Mouse (Mus musculus): ENCODE measurements around the gene Fam227b.

The Fam227b gene

DNA sequence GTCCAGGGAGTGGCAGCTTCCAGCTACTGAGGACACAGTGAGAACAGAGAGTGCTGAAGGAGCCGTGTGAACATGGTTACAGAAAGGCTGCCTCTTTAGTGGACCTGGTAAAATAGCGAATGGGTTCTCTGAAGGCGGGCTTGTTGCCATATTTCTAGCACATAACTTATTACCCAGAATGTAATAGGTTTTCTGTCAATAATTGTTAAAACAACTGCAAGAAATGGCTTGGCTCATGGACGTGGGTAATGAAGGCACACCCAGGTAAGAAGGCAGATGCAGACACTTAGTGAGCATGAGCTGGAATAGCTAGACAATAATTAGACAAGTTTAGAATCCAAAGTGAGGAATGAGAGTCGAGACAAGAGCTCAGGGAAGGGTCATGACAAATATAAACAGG lies 149.5 kb downstream of the Fam227b start:
- Histone ChIP-seq H3K4me3 (replicated peaks; ENCODE audit: low read length) (no peak overlapping the region), H3K27me3 (ENCODE audit: insufficient read depth, low read length) (no peaks in the 10 kb centered on the region), H3K4me1 (replicated peaks; ENCODE audit: low read depth, low read length) (no peaks in the 10 kb centered on the region), H3K36me3 (ENCODE audit: insufficient read depth, low read length) (no peaks in the 10 kb centered on the region), H3K9me3 (ENCODE audit: low read length) (no peaks in the 10 kb centered on the region)
- no peak for TF ChIP-seq NANOG (IDR thresholded peaks at IDR 0.05; ENCODE audit: borderline replicate concordance, low read length)
- TF ChIP-seq POU5F1 (IDR thresholded peaks at IDR 0.05; ENCODE audit: borderline replicate concordance, low read length) = no peak
- no peak for TF ChIP-seq CTCF (conservative IDR thresholded peaks at IDR 0.05; ENCODE audit: low read length)

DNA sequence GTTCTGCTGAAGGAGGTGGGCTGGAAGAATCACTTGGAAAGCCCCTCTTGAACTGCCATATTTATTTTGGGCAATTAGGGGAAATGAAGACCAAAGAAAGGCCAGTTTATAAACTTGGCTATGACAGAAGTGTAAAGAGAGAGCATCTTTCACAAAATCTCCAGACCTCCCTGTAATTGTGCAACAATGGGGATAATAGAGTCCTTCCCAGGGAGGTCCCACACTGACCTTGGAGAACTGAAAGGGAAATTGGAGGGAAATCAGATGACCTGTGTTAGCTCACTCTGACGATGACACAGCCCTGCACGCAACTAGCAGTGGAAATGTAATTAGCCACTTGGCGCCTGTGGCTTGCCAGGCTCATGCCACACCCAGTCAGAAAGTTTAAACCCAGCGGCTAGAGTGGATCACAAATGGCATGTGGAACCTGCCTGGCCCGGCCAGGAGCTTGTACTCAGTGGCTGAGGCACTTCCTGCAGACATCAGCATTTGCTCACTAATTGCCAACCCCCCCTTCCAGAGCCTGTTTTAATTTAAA lies 175.9 kb downstream of the Fam227b start:
- Histone ChIP-seq H3K4me1 (replicated peaks; ENCODE audit: low read depth, low read length) (peaks cover 21% of the 10 kb centered on the region), H3K4me3 (replicated peaks; ENCODE audit: low read length) (no peak overlapping the region), H3K27me3 (ENCODE audit: insufficient read depth, low read length) (no peaks in the 10 kb centered on the region), H3K9me3 (ENCODE audit: low read length) (peaks cover 16% of the 10 kb centered on the region), H3K36me3 (ENCODE audit: insufficient read depth, low read length) (peaks cover 7% of the 10 kb centered on the region)
- no peak for TF ChIP-seq POU5F1 (IDR thresholded peaks at IDR 0.05; ENCODE audit: borderline replicate concordance, low read length)
- peak; percentile 15; the same call in 1 of the 2 replicates for TF ChIP-seq NANOG (IDR thresholded peaks at IDR 0.05; ENCODE audit: borderline replicate concordance, low read length)
- no peak for TF ChIP-seq CTCF (conservative IDR thresholded peaks at IDR 0.05; ENCODE audit: low read length)

DNA sequence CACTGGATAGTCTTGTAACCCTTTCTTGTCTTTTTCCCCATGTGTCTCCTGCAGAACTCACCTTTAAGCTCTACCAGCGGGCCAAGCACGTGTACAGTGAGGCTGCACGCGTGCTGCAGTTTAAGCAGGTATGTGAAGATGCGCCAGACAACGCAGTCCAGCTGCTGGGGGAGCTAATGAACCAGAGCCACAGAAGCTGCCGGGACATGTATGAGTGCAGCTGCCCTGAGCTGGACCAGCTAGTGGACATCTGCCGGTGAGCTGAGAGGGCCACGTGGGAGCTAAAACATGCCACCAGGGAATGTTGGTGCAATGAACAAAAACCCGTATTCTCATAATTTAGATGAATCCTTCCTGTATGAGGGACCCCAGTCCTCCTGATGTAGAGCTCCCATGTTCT lies 176.6 kb downstream of the Fam227b start:
- H3K36me3 ChIP-seq (ENCODE audit: insufficient read depth, low read length) = peaks cover under 1% of the 10 kb centered on the region
- H3K27me3 ChIP-seq (ENCODE audit: insufficient read depth, low read length) = no peaks in the 10 kb centered on the region
- peaks cover 16% of the 10 kb centered on the region for H3K9me3 ChIP-seq (ENCODE audit: low read length)
- TF ChIP-seq CTCF (conservative IDR thresholded peaks at IDR 0.05; ENCODE audit: low read length) (no peak), POU5F1 (IDR thresholded peaks at IDR 0.05; ENCODE audit: borderline replicate concordance, low read length) (no peak), NANOG (IDR thresholded peaks at IDR 0.05; ENCODE audit: borderline replicate concordance, low read length) (no peak)
- H3K4me1 ChIP-seq (replicated peaks; ENCODE audit: low read depth, low read length) = peaks cover 21% of the 10 kb centered on the region
- H3K4me3 ChIP-seq (replicated peaks; ENCODE audit: low read length) = no peak overlapping the region

DNA sequence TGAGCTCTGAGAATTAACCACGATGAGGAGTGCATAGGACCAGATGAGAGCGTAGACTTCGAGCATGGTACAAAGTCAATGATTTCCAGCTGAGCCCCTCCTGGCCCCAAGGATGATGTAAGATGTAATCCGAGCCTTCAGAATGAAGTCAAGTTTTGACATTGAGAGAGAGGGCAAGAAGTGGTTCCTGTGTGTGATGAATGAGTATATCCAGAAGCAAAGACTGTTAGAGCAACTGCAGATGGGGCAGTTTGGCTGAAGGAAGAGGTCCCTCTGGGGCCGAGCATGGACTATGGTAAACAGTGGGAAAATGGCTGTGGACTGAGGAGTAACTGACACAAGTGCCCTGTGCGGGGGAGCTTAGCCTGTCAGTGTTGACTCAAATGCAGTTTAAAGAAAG lies 178.6 kb downstream of the Fam227b start:
- TF ChIP-seq POU5F1 (IDR thresholded peaks at IDR 0.05; ENCODE audit: borderline replicate concordance, low read length) (no peak), NANOG (IDR thresholded peaks at IDR 0.05; ENCODE audit: borderline replicate concordance, low read length) (no peak), CTCF (conservative IDR thresholded peaks at IDR 0.05; ENCODE audit: low read length) (no peak)

DNA sequence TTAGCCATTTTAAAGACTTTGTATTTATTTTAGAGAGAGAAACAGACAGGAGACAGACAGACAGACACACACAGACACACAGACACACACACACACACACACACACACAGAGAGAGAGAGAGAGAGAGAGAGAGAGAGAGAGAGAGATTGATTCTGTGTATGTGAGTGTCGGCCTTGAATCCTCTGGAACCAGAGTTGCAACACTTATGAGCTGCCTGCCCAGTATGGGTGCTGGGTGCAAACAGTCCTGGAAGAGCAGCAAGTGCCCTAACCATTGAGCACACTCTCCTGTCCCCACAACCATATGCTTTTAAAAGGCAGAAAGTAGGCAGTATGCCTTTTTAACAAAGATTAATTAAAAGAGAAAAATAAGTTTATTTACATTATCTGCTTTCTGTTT lies 183.0 kb downstream of the Fam227b start:
- 0 out of 2 replicates have a peak, but pooled peaks cover 3% of the 10 kb centered on the region for H3K4me1 ChIP-seq (replicated peaks; ENCODE audit: low read depth, low read length)
- H3K9me3 ChIP-seq (ENCODE audit: low read length) = peaks cover 47% of the 10 kb centered on the region
- peaks cover 25% of the 10 kb centered on the region for H3K36me3 ChIP-seq (ENCODE audit: insufficient read depth, low read length)
- H3K4me3 ChIP-seq (replicated peaks; ENCODE audit: low read length) = no peak overlapping the region
- H3K27me3 ChIP-seq (ENCODE audit: insufficient read depth, low read length) = no peaks in the 10 kb centered on the region
- TF ChIP-seq POU5F1 (IDR thresholded peaks at IDR 0.05; ENCODE audit: borderline replicate concordance, low read length) (no peak), NANOG (IDR thresholded peaks at IDR 0.05; ENCODE audit: borderline replicate concordance, low read length) (no peak), CTCF (conservative IDR thresholded peaks at IDR 0.05; ENCODE audit: low read length) (no peak)

More for the DNA sequence above, 178.6 kb downstream of the Fam227b start:
- H3K27me3 ChIP-seq (ENCODE audit: insufficient read depth, low read length) = no peaks in the 10 kb centered on the region
- peaks cover 21% of the 10 kb centered on the region for H3K4me1 ChIP-seq (replicated peaks; ENCODE audit: low read depth, low read length)
- H3K9me3 ChIP-seq (ENCODE audit: low read length) = peaks cover 16% of the 10 kb centered on the region
- no peaks in the 10 kb centered on the region; the same call in 1 of the 2 replicates for H3K36me3 ChIP-seq (ENCODE audit: insufficient read depth, low read length)
- H3K4me3 ChIP-seq (replicated peaks; ENCODE audit: low read length) = no peak overlapping the region

DNA sequence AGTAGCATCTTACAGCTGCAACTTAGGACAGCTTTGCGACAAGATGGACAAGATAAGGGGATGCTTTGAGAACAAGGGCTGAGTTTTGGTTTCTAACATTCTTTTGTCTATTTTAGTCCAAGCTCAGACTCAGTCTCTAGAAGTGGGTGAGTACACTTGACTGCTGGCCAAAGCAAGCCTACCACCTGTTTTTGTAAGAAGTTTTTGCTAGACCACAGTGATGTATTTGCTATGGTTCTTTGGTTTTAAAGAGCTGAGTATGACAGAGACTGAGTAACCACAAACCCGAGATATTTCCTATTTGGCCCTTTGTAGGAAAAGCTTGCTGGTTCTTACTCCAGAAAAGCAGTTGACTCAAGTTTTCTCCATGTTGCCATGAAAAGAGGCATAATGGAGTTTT lies 203.6 kb downstream of the Fam227b start:
- Histone ChIP-seq H3K4me3 (replicated peaks; ENCODE audit: low read length) (no peak overlapping the region), H3K27me3 (ENCODE audit: insufficient read depth, low read length) (no peaks in the 10 kb centered on the region), H3K4me1 (replicated peaks; ENCODE audit: low read depth, low read length) (no peaks in the 10 kb centered on the region), H3K9me3 (ENCODE audit: low read length) (peaks cover 20% of the 10 kb centered on the region), H3K36me3 (ENCODE audit: insufficient read depth, low read length) (peaks cover 38% of the 10 kb centered on the region)
- TF ChIP-seq NANOG (IDR thresholded peaks at IDR 0.05; ENCODE audit: borderline replicate concordance, low read length) = no peak
- TF ChIP-seq POU5F1 (IDR thresholded peaks at IDR 0.05; ENCODE audit: borderline replicate concordance, low read length) = no peak
- TF ChIP-seq CTCF (conservative IDR thresholded peaks at IDR 0.05; ENCODE audit: low read length) = no peak

DNA sequence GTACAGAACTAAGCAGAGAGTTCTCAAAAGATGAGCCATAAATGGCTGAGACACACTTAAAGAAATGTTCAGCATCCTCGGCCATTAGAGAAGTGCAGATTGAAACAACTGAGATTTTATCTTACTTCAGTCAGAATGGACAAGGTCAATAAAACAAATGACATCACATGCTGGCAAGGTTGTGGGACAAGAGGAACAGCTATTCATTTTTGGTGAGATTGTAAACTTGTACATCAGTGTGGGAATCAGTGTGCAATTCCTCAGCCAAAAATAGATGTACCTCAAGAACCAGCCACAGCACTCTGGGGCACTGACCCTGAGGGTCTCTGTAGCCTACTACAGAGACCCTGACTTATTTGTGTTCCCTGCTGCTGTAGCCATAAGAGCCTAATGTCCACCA lies 208.5 kb downstream of the Fam227b start:
- no peaks in the 10 kb centered on the region for H3K9me3 ChIP-seq (ENCODE audit: low read length)
- H3K4me3 ChIP-seq (replicated peaks; ENCODE audit: low read length) = no peak overlapping the region
- H3K27me3 ChIP-seq (ENCODE audit: insufficient read depth, low read length) = no peaks in the 10 kb centered on the region
- H3K36me3 ChIP-seq (ENCODE audit: insufficient read depth, low read length) = peaks cover 28% of the 10 kb centered on the region
- no peaks in the 10 kb centered on the region for H3K4me1 ChIP-seq (replicated peaks; ENCODE audit: low read depth, low read length)
- no peak for TF ChIP-seq CTCF (conservative IDR thresholded peaks at IDR 0.05; ENCODE audit: low read length)
- no peak for TF ChIP-seq NANOG (IDR thresholded peaks at IDR 0.05; ENCODE audit: borderline replicate concordance, low read length)
- no peak for TF ChIP-seq POU5F1 (IDR thresholded peaks at IDR 0.05; ENCODE audit: borderline replicate concordance, low read length)

DNA sequence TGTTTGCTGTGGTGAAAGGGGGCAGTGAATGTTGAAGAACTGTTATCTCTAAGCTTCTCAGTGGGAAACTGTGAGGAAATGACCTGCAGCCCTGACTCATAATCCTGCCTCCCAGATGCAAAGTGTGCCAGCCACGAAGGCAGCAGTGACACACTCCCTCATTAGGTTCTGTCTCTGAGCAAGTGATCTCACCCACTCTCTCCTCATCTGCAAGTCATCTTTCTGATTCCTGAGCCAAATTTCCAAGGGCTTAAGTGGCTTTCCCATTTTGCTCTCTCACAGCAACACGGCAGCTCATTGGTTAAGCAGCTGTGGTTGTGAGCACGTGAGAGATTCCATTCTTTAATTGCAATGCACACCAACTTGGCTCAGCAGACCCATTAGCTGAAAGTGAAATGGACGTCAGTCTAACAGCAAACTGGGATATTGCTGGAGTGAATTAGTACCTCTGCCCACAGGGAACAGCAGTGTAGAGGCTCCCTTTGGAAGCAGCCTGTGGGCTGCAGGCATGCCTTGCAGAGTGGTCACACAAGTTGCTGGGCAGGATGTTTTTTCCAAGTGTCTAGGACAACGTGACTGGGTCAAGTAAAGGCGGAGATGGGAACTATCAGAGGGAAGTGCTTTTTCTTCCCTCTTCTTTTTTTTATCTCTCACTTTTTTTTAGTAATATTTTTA lies 210.6 kb downstream of the Fam227b start:
- TF ChIP-seq NANOG (IDR thresholded peaks at IDR 0.05; ENCODE audit: borderline replicate concordance, low read length) = no peak
- no peak for TF ChIP-seq POU5F1 (IDR thresholded peaks at IDR 0.05; ENCODE audit: borderline replicate concordance, low read length)
- TF ChIP-seq CTCF (conservative IDR thresholded peaks at IDR 0.05; ENCODE audit: low read length) = no peak
- no peaks in the 10 kb centered on the region for H3K27me3 ChIP-seq (ENCODE audit: insufficient read depth, low read length)
- H3K9me3 ChIP-seq (ENCODE audit: low read length) = no peaks in the 10 kb centered on the region
- H3K4me1 ChIP-seq (replicated peaks; ENCODE audit: low read depth, low read length) = no peaks in the 10 kb centered on the region
- H3K36me3 ChIP-seq (ENCODE audit: insufficient read depth, low read length) = peaks cover 14% of the 10 kb centered on the region; the same call in 1 of the 2 replicates
- no peak overlapping the region for H3K4me3 ChIP-seq (replicated peaks; ENCODE audit: low read length)
